Mouse (Mus musculus) liver, postnatal 0 days (tissue): Measurements from ENCODE around the gene Thrap3.

Source experiments
- CTCF ChIP-seq: sonication (generic); IDR thresholded peaks from 2 replicates; pipeline ENCODE4 v1.5.1; 2016; ENCODE audit warnings: antibody characterized with exemption, low read depth
- EP300 ChIP-seq: IDR thresholded peaks from 2 replicates; pipeline ENCODE4 v1.6.1; 2016; ENCODE audit warnings: antibody characterized with exemption, low read depth, mild to moderate bottlenecking

- TF ChIP-seq CTCF (no peak), EP300 (no peak)
Measured at GRCm38 (mm10) chr4:126207081-126207480, 4.5 kb upstream of the Thrap3 start.
